Mouse (Mus musculus): ENCODE results near the gene Add1.
"Not testable (repeated sequence)": the region's sequence is repeated elsewhere in the genome, so short reads cannot be mapped to it uniquely, and the experiment has no call there.

Gene Add1

DNA sequence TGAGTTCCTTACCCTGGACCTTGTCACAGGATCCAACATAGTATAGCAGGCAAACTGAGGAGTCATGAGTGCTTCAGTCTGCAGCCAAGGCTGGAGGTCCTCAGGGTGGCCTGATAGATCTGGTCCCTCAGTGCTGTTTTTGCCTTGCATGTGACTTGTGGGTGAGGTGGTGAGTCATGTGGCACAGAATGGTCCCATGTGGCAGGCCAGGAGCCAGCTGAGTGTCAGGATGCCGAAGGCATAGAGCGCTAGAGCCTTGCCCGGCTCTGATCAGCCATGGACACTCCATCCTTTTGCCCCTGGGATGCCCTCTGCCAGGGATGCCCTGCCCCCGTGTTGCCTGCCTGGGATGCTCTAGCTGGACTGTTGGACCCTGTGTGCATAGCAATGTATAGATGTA, 21.6 kb upstream of the Add1 start:
- no peak for DNase-seq (ENCODE audit: low read depth)

DNA sequence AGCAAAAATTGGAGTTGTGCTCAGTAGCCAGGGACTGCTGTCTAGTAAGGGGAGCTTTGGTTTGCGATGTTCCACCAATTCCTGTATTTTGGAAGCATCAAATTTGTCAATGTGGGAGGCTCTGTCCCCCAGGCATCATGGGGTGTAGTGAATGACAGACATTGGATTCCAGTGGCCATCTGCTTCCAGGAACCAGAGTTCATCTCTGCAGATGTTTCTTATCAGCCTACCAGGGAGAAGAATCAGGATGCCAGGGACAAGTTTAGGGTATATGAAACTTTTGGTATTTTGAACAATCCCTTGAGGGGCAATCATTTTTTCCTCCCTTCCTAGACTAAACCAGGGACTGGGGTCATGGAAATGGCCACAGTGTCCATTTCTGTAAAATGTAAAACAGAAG, 9.6 kb upstream of the Add1 start:
- DNase-seq (ENCODE audit: low read depth): no peak

DNA sequence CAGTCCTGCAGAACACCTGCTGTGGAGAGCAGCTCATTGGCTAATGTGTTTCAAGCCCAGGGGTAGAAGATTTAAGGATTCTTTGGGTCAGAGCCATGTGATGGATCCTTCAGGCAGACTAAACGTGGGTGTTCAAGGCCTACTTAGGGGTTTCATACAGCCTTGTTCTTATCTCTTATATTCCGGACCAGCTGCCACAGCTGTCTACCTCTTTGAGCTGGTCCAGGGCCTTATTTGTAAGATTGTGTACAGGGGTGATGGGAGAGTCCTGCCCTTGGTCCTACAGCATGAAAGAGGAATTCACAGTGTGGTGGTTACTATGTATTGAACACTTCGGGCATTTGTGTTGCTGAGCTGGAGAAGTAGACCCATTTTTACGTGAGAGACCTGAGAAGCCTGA, 9.2 kb upstream of the Add1 start:
- no peak for DNase-seq (ENCODE audit: low read depth)

DNA sequence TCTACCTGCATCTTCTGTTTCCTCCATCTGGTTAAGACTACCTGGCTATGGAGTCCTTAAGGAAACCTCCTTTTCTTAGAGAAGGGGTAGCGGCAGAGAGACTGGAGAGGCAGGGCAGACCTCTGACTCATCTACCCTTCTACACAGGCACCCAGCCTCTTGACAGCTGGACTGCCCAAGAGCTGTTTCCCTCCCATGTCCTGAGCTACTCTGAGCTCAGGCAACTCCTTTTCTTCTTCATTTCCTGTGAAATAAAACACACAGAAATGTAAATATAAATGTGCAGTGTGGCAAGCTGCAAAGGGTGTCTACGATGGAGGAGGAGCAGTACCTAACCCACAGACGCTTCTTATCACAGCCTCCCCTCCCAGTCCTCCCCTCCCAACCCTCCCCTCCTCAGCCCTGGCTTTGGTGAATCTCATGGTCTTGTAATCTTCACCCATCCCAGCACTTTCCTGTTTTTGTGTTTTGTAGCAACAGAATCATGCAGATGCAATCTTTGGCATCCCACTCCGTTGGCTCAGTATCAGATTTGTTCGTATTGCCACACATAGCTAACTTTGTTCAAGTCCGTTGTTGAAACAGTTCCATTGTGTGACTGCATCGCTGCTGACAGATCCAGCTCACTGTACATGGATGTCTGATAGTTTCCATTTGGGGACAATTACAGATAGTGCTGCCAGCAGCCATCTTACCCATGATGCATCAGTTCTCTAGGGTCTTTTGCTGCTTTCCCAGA, 7.8 kb upstream of the Add1 start:
- DNase-seq (ENCODE audit: low read depth): no peak

DNA sequence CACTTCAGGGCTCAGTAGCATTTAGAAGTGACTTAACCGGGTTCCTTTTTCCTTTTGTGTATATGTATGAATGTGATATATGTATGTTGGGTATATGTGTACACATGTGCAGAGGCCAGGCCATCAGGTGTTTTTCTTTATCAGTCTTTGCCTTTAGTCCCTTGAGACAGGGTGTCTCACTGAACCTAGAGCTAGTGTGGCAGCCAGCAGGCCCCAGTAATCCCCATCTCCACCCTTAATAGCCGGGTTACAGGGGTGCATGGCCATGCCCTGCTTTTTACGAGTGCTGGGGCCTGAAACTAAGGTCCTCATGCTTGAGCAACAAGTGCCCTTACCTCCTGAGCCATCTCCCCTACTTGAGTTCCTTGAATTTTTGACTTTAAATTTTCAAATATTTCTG, 1.9 kb upstream of the Add1 start:
- no peak for DNase-seq (ENCODE audit: low read depth)

DNA sequence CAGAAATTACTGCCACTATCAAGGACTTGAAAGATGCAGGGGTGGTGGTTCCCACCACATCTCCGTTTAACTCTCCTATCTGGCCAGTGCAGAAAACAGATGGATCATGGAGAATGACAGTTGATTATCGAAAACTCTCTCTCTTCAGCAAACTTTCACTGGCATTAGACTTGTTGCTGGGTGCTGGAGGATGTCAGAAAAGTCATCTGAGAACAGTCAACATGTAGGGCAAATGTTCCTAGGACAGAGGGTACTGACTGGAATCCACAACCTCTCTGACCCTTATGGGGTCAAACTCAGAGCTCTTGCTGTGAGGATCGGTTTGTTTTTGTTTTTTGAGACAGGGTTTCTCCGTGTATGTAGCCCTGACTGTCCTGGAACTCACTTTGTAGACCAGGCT, 896 bp upstream of the Add1 start:
- peak; percentile 26 for DNase-seq (ENCODE audit: low read depth)

DNA sequence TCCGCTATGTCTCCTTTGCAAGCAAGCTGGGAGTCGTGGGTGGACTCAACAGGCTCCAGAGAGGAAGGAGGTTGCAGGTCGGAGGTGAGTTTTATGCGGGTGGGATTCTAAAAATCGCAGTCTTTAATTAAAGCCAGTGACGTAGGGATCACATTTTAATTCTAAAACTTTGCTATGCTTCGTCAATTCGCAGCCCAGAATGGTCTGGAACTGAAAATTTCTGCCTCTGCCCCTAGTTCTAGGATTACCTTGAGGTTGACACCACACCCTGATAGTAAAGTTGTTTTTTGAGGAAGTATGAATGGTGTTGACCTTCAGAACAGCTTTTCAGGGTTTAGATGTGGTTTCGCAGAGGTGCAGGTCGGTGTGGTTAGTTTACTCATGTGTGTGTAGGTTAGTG, 1.3 kb downstream of the Add1 start:
- peak; percentile 64 for DNase-seq (ENCODE audit: low read depth)

DNA sequence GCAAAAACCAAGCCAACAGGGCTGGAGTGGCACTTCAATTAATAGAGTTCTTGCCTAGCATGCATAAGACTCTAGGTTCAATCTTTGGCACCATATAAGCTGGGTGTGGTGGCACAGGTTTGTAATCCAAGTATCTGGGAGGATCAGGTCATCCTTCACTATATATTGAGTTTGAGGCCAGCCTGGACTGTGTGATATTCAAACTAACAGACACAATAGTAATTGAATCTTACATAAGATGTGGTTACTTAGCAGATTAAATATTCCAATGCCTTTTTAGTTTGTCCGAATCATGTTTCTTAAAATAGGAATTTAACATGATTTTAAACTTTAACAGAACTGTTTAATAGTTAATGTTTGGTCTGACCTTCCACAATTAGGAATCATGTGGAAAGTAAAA, 2.8 kb downstream of the Add1 start:
- DNase-seq (ENCODE audit: low read depth): no peak

DNA sequence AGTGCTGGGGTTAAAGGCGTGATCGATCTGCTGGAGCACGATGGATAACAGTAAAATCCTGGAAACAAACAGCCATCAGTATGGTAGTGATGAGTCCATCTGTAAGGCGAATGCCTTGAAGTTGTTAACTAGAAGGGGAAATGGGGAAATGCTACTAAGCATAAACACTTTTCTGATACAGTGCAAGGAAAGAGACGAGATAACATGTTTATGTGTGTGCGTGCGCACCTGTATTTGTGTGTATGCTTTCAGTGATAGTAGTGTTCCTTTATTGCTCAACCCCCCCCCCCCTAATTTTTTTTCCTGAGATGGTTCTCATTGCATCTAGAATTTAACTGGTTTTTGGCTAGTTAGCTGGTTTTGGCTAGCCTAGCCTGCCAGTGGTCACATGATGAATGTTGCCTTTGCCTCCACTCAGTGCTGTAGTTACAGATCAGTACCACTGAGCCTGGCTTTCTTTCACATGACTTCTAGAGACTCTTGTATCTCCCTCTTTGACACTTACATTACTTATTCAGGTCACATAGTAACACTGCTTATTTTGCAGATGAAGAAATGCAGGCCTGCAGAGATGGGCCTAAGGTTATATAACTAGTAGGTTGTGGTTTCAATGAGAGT, 4.7 kb downstream of the Add1 start:
- DNase-seq (ENCODE audit: low read depth): peak; percentile 14

DNA sequence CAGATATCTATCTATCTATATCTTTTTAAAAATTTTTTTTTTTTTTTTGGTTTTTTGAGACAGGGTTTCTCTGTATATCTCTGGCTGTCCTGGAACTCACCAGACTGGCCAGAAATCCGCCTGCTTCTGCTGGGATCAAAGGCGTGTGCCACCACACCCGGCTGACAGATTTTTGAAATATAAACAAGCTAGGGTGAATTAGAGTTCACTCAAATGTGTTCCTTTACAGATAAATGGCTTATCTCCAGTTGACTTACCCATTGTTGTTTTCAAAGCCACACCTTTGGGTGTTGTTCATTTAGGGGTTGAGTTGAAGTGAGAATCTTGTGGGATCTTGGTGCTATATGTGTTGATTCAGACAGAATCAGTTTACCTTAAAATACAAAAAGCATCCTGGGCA, 5.9 kb downstream of the Add1 start:
- DNase-seq (ENCODE audit: low read depth): no peak

DNA sequence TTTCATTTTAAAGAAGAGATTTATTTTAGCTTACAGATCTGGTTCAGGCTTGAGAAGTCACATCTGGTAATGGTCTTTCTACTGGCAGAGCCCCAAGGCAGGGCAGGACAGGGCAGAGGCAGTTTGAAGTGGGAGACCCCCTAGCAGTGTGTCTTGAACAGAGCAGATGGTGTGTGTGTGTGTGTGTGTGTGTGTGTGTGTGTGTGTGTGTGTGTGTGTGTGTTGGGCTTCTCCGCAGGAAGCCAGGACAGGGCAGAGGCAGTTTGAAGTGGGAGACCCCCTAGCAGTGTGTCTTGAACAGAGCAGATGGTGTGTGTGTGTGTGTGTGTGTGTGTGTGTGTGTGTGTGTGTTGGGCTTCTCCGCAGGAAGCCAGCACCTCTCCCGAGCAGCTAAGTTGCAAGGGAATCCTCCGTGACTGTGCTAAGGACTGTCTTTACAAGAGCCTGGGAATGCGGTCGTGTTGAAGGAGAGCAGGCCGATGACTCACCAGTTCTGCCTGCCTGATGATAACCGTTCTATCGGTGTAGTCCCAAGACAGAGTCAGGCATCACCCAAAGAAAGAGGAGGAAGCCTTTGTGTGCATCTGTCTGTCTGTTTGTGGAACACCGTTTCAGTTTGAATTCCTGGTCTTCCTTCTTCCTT, 8.3 kb downstream of the Add1 start:
- DNase-seq (ENCODE audit: low read depth): not testable (repeated sequence)

DNA sequence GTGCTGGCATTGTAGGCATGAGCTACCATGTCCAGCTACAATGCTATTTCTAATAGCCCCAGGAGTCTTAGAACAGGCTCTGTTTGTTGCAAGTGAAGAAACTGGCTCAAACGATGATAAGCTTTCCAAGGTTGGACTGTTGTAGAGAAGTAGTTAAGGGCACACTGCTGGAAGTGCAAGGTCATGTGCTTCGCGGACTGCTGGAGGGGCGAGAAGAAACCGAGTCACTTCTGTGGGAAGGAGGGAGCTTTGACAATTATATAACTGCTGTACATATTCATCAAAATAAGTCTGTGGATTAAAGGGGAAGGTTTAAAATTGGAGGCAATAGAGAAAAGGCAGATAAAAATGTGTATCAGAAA, 8.8 kb downstream of the Add1 start:
- DNase-seq (ENCODE audit: low read depth): no peak

DNA sequence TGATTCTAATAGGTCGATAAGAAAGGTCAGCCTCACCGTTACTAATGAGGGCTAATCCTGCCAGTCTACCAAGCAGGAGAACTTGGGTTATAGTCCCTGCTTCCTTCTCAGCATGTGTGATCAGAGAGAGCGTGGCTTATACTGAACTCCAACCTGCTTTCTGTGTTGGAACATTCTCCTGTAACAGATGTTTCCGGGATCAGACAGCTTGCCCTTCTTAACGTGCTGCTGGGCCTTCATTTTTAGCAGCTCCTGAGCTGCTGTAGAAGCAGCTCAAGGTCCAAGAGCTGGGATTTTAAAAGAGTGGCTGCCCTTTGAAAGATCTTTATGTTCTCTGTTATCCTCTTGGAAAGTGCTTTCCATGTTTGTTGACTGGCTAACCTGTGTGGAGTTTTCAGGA, 11.8 kb downstream of the Add1 start:
- no peak for DNase-seq (ENCODE audit: low read depth)

DNA sequence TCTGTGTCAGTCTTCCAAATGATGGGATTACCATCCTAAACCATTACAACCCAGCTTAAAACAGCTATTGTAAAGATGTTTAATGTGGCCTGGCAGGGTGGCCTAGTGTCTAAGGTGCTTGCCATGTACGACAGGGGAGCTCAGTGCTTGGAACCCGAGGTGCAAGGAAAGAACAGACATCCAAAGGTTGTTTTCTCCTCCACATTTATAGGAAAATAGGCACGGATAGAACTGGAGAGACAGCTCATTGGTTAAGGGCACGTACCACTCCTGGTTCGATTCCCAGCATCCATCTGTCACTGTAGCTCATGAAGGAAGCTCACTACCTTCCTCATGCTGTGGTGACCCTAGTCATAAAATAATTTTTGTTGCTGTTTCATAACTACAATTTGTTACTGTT, 14.4 kb downstream of the Add1 start:
- DNase-seq (ENCODE audit: low read depth): no peak

DNA sequence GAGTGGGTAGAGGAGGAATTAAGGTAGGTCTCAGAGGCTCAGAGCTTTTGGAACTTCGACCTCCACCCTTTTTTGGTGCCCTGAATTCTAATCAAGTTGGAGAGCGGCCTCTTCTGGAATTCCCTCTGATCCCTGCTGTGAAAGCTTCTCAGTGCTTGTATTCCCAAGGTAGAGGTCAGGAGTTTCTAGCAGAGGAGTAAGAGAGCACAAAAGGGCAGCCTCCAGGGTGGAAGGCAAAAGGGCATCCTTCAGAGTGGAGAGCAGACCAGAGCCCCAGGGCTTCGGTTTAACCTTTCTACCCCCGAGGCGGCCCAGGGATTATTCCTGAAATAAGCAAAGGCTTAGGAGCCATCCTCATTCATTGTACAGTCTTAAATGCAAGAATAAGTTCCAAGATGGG, 16.6 kb downstream of the Add1 start:
- DNase-seq (ENCODE audit: low read depth): no peak

DNA sequence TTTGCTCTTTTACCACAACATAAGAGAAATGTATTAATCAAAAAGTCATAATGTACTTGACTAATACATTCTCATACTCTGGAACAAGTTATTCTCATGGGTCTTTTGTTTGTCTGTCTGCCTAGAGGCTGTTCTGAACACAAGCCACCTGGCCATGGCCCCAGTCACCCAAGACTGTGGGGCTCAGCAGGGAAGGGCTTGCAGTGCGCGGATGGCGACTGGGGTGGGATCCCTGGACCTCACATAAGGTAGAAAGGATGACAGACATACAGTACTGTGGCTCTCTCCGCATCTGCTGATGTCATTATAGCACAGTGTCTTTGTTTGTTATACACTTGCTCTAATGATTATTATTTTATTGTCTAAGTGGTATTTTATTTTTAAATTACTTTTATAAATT, 17.2 kb downstream of the Add1 start:
- no peak for DNase-seq (ENCODE audit: low read depth)

DNA sequence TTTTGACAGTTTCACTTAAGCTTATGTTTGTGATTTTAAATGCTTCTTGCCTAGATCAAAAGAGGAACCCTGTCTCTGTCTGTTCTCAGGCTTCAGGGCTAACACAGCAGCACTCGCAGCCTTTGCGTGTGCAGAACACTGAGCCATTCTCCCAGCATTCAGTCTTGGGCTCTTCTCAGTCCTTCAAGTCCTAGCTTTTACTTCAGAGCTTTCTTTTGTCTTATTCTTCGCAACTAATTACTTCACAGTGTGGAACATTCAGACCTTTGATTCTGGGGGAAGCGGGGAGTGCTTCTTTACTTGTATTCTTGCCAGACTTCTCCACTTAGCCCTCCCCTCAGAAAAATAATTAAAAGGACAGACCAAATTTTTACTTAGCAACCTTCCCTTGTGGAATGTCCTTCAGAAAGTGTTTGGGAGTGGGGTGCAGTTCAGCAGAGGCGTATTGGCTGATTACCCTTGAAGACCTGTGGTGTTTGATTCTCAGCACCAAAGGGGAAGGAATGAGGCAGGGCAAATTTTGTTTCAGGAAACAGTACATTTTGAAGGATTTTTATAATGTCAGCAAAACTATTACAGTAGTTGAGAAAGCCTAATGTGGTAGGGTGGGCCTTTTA, 18.0 kb downstream of the Add1 start:
- DNase-seq (ENCODE audit: low read depth): no peak

DNA sequence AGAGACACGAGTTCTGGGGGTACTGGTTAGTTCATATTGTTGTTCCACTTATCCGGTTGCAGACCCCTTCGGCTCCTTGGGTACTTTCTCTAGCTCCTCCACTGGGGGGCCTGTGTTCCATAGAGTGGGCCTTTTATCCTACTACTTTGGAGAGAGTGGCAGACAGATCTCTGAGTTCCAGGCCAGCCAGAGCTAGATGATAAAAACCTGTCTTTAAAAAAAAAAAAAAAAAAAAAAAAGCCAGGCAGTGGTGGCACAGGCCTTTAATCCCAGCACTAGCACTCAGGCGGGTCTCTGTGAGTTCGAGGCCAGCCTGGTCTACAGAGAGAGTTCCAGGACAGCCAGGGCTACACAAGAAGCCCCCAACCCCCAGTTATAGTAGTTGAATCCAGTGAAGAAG, 18.8 kb downstream of the Add1 start:
- not testable (repeated sequence) for DNase-seq (ENCODE audit: low read depth)

DNA sequence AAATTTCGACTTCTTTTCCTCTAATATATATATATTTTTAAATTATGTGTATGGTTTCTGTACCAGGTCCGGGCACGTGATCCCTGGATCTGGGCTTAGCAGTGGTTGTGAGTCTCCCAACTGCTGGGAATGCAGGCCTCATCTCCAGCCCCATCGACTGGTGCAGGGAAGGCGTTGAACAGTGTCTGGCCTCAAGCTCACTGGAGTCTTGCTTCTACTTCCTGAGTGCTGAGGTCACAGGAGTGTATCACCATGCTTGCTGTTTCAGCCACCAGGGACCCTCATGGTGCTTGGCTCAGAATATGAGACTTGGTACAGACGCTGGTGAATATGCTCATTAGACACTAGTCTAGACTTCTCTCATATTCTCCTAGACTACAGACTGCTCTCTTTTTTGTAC, 19.2 kb downstream of the Add1 start:
- no peak for DNase-seq (ENCODE audit: low read depth)

DNA sequence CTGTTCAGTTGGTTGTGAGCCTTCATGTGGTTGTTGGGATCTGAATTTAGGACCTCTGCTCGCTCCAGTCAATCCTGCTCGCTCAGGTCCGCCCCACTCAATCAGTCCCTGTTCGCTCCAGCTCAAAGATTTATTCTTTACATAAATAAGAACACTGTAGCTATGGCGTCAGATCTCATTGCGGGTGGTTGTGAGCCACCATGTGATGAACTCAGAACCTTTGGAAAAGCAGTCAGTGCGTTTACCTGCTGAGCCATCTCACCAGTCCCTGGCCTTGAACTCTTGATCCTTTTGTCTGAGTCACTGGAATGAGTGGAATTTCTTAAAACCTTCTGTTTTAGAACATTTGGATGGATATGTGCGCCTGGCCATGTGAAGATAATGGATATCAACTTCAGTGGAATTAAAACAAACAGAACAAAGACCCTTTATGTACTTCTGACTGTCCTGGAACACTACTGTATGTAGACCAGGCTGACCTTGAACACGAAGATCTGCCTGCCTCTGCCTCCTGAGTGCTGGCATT, 19.8 kb downstream of the Add1 start:
- DNase-seq (ENCODE audit: low read depth): no peak

DNA sequence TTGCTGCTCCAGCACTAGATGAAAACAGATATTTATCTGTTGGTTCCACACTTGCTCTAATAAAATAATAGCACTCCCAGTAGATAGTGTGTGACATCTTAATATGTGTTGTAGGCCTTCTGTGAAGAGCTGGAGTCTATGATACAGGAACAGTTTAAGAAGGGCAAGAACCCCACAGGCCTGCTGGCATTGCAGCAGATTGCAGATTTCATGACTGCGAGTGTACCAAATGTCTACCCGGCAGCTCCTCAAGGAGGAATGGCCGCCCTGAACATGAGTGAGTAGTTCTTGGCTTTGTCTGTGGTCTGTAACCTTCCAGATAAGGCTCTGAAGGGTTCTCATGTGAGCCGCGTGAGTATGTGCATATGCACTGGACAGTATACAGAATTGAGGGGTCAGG, 31.1 kb downstream of the Add1 start:
- no peak for DNase-seq (ENCODE audit: low read depth)

DNA sequence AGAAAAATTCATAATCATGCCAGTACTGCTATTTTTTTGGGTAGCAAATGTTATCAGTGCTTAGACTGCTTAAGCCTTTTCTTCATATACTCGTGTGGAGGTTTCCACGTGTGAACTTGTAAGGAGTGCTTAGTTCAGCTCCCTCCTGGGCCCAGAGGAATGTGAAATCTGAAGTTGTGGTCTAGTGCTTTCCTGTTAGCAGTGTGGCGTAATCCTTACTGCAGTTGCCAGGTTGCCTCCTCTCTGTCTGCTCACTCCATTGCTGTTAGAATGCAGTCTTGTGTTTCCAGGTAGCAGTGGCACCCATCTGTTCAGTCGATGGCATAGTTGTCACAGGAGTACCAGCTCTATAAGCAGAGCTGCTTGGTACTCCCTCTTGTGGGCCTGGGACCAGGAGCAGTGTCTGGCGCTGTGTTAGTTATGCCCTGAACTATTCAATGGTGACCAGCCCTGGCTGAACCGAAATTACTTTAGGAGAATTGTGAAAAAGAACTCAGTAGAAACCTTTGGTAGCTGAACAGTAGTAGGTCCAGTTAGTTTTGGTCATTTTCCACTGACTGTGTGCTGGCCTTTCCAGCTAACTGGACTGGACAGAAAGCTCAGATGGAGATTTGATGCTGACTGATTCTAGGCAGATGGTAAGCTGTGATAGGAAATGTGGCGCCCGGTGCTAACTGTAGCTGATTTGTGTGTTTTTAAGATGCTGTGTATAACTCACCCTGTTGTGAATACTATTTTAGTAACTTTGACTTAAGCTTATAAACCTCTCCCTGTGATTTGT, 33.8 kb downstream of the Add1 start:
- DNase-seq (ENCODE audit: low read depth): no peak

Measured in induced T-regulatory cell, adult 2 months (primary cell).